ENCODE assay signal across 13 mouse cellular contexts in genomic region chr2:173978138-173978765, GRCm38 (mm10).
DNase-seq lines count a peak whose midpoint lies in the region; ATAC-seq and TF ChIP-seq lines count a peak whose summit lies in the region.
"Had no signal": no experiment of that assay in that cellular context is flagged by ENCODE, and none has a peak within 500 bp of the region (broad histone marks: within the 10 kb centered on the region; RNA-seq: fewer than 3 reads in every experiment).

No protein-coding gene starts in this region.

- no peak for TF ChIP-seq POLR2A in kidney, adult 2 months (IDR thresholded peaks at IDR 0.05; ENCODE audit: low read depth, low read length)

- no peaks in the 10 kb centered on the region for H3K36me3 ChIP-seq in kidney, adult 2 months (ENCODE audit: control insufficient read depth, insufficient read depth, low read length)
- no peaks in the 10 kb centered on the region for H3K36me3 ChIP-seq in midbrain, embryonic 10.5 days
- no peaks in the 10 kb centered on the region for H3K36me3 ChIP-seq in midbrain, embryonic 14.5 days (ENCODE audit: control insufficient read depth, insufficient read depth, low read length)
- H3K36me3 ChIP-seq in limb, embryonic 15.5 days = no peaks in the 10 kb centered on the region

- H3K27me3 ChIP-seq in kidney, adult 2 months (replicated peaks; ENCODE audit: control insufficient read depth, insufficient read depth, low read length) = no peaks in the 10 kb centered on the region
- H3K27me3 ChIP-seq in midbrain, embryonic 10.5 days (ENCODE audit: low read depth, poor library complexity, severe bottlenecking) = no peaks in the 10 kb centered on the region
- H3K27me3 ChIP-seq in midbrain, embryonic 14.5 days (ENCODE audit: control insufficient read depth, insufficient read depth, low read length) = no peaks in the 10 kb centered on the region
- no peaks in the 10 kb centered on the region for H3K27me3 ChIP-seq in limb, embryonic 15.5 days
- H3K27me3 ChIP-seq: hindbrain, embryonic 13.5 days had no signal

- ATAC-seq in midbrain, embryonic 14.5 days (ENCODE audit: low FRiP score, low TSS enrichment) = no peak
- ATAC-seq in limb, embryonic 15.5 days (ENCODE audit: insufficient number of reproducible peaks, low FRiP score, low TSS enrichment, low read depth) = peak; percentile 67; the same call in 1 of the 2 replicates

- DNase-seq in kidney, adult 2 months = peak; percentile 23
- DNase-seq in kidney, postnatal 25 days = no peak
- DNase-seq in midbrain, embryonic 10.5 days (ENCODE audit: low spot score) = peak; percentile 10
- DNase-seq in midbrain, embryonic 14.5 days = no peak
- no peak for DNase-seq in spleen, postnatal 10 days (ENCODE audit: low spot score in 2 of 2)
- no peak for DNase-seq in adrenal gland, adult 18-20 months (ENCODE audit: low spot score in 2 of 2)
- DNase-seq: adrenal gland, adult 8-10 months; cerebellum, adult 8-10 months; gastrocnemius, postnatal 36 days; lung, adult 2 months; thymus, postnatal 36 days had no signal

- peaks cover 15% of the 10 kb centered on the region for H3K9me3 ChIP-seq in midbrain, embryonic 10.5 days (replicated peaks)
- peaks cover 20% of the 10 kb centered on the region for H3K9me3 ChIP-seq in midbrain, embryonic 14.5 days (ENCODE audit: control insufficient read depth, low read length)
- H3K9me3 ChIP-seq in limb, embryonic 15.5 days = no peaks in the 10 kb centered on the region

- 49% methylated on average over 13 of the region's 13 CpGs for WGBS in kidney, adult 2 months
- WGBS in midbrain, embryonic 10.5 days = 84% methylated on average over 13 of the region's 13 CpGs
- 76% methylated on average over 13 of the region's 13 CpGs for WGBS in midbrain, embryonic 14.5 days
- 22% methylated on average over 13 of the region's 13 CpGs for WGBS in limb, embryonic 15.5 days

- H3K4me3 ChIP-seq in kidney, adult 2 months (ENCODE audit: insufficient read depth, low read depth, low read length) = no peak overlapping the region
- no peak overlapping the region for H3K4me3 ChIP-seq in midbrain, embryonic 10.5 days
- H3K4me3 ChIP-seq in midbrain, embryonic 14.5 days (replicated peaks; ENCODE audit: low read depth, low read length) = no peak overlapping the region
- H3K4me3 ChIP-seq in limb, embryonic 15.5 days = no peak overlapping the region
- H3K4me3 ChIP-seq: hindbrain, embryonic 13.5 days had no signal

- no peak overlapping the region for H3K9ac ChIP-seq in midbrain, embryonic 14.5 days (replicated peaks; ENCODE audit: low read length)
- H3K9ac ChIP-seq in limb, embryonic 15.5 days = no peak overlapping the region
- H3K9ac ChIP-seq: hindbrain, embryonic 13.5 days had no signal

- H3K27ac ChIP-seq in kidney, adult 2 months (ENCODE audit: insufficient read depth, low read depth, low read length) = peak overlapping the region; percentile 99
- no peak overlapping the region for H3K27ac ChIP-seq in midbrain, embryonic 10.5 days (replicated peaks)
- H3K27ac ChIP-seq in midbrain, embryonic 14.5 days (replicated peaks; ENCODE audit: low read depth, low read length) = no peak overlapping the region
- peak overlapping the region; percentile 79 for H3K27ac ChIP-seq in limb, embryonic 15.5 days
- H3K27ac ChIP-seq: hindbrain, embryonic 13.5 days had no signal

- H3K4me1 ChIP-seq in kidney, adult 2 months (ENCODE audit: control insufficient read depth, insufficient read depth, low read length) = peaks cover 30% of the 10 kb centered on the region
- peaks cover 21% of the 10 kb centered on the region for H3K4me1 ChIP-seq in midbrain, embryonic 10.5 days
- no peaks in the 10 kb centered on the region for H3K4me1 ChIP-seq in midbrain, embryonic 14.5 days (ENCODE audit: control insufficient read depth, insufficient read depth, low read length)
- peaks cover 24% of the 10 kb centered on the region for H3K4me1 ChIP-seq in limb, embryonic 15.5 days
- H3K4me1 ChIP-seq: hindbrain, embryonic 13.5 days had no signal

- no peak overlapping the region for H3K4me2 ChIP-seq in midbrain, embryonic 14.5 days (ENCODE audit: low read length)
- no peak overlapping the region for H3K4me2 ChIP-seq in limb, embryonic 15.5 days
- H3K4me2 ChIP-seq: hindbrain, embryonic 13.5 days had no signal

- no peak for TF ChIP-seq CTCF in kidney, adult 2 months (conservative IDR thresholded peaks at IDR 0.05; ENCODE audit: insufficient read depth, insufficient read length, low read depth, low read length)

Comparison
In these comparisons a context has a peak if more than half of its experiments do, and no peak if none do; other contexts are left out.
1. DNase-seq: peak in kidney, adult 2 months (single experiment) and midbrain, embryonic 10.5 days (single experiment); none in kidney, postnatal 25 days (0 of 2), midbrain, embryonic 14.5 days (single experiment), spleen, postnatal 10 days (0 of 2) and adrenal gland, adult 18-20 months (0 of 2).
2. H3K27ac ChIP-seq: peak in kidney, adult 2 months (single experiment) and limb, embryonic 15.5 days (single experiment); none in midbrain, embryonic 10.5 days (single experiment) and midbrain, embryonic 14.5 days (single experiment).